Mouse (Mus musculus) CH12.LX (cell line): ENCODE measurements around the gene Pcdh8.

Experiments used
- CTCF ChIP-seq, 2 experiments: IDR thresholded peaks in 1 of 2; conservative IDR thresholded peaks in 1 of 2; 2 replicates each; pipeline ENCODE4 v1.5.1; 2011 to 2012; ENCODE audit warnings: low read depth in 2 of 2, low read length in 2 of 2, improper control_type of control experiment in 1 of 2, inconsistent platforms in 1 of 2, mild to moderate bottlenecking in 1 of 2, moderate library complexity in 1 of 2
- EP300 ChIP-seq: IDR thresholded peaks from 2 replicates; pipeline ENCODE4 v1.6.1; 2011; ENCODE audit warnings: low read length, improper control_type of control experiment
- ETS1 ChIP-seq: conservative IDR thresholded peaks from 2 replicates; pipeline ENCODE4 v1.6.1; 2012; ENCODE audit warnings: low read depth, mild to moderate bottlenecking, inconsistent platforms, low read length, improper control_type of control experiment, moderate library complexity
- GABPA ChIP-seq: IDR thresholded peaks from 2 replicates; pipeline ENCODE4 v1.6.1; 2012; ENCODE audit warnings: low read depth, low read length, improper control_type of control experiment, inconsistent platforms; ENCODE audit not compliant: insufficient replicate concordance
- JUND ChIP-seq: conservative IDR thresholded peaks from 2 replicates; pipeline ENCODE4 v1.6.1; 2011; ENCODE audit warnings: low read depth, low read length, improper control_type of control experiment
- MYC ChIP-seq: IDR thresholded peaks from 2 replicates; pipeline ENCODE4 v1.6.1; 2011; ENCODE audit warnings: low read depth, mild to moderate bottlenecking, improper control_type of control experiment, low read length
- NRF1 ChIP-seq: IDR thresholded peaks from 2 replicates; pipeline ENCODE4 v1.6.1; 2014; ENCODE audit warnings: low read depth, mild to moderate bottlenecking, inconsistent platforms, low read length, improper control_type of control experiment, moderate library complexity
- POLR2A ChIP-seq: IDR thresholded peaks from 2 replicates; pipeline ENCODE4 v1.6.1; 2011; ENCODE audit warnings: low read depth, mild to moderate bottlenecking, improper control_type of control experiment, low read length
- POLR2AphosphoS2 ChIP-seq: IDR thresholded peaks from 2 replicates; pipeline ENCODE4 v1.6.1; 2011; ENCODE audit warnings: low read depth, low read length, improper control_type of control experiment
- TBP ChIP-seq: conservative IDR thresholded peaks from 2 replicates; pipeline ENCODE4 v1.6.1; 2011; ENCODE audit warnings: low read depth, low read length, improper control_type of control experiment
- USF2 ChIP-seq: conservative IDR thresholded peaks from 2 replicates; pipeline ENCODE4 v1.6.1; 2011; ENCODE audit warnings: low read depth, low read length, improper control_type of control experiment
- ZNF384 ChIP-seq: IDR thresholded peaks from 2 replicates; pipeline ENCODE4 v1.6.1; 2012; ENCODE audit warnings: low read depth, low read length, improper control_type of control experiment, inconsistent platforms

- TF ChIP-seq NRF1 (no peak), ZNF384 (no peak), CTCF (conservative IDR thresholded peaks at IDR 0.05 in 1 of 2, IDR thresholded peaks at IDR 0.05 in 1 of 2; ENCODE audit: low read depth in 2 of 2, low read length in 2 of 2) (no peak), EP300 (no peak), POLR2AphosphoS2 (no peak), POLR2A (no peak), ETS1 (no peak), MYC (no peak), JUND (no peak), GABPA (no peak), USF2 (no peak), TBP (no peak)
Measured at GRCm38 (mm10) chr14:79789535-79789934, 18.4 kb upstream of the Pcdh8 start.
